Mouse (Mus musculus) liver, embryonic 11.5 days (tissue): Measurements from ENCODE around the gene Zswim1. TPM values are rescaled to one million over a fixed set of nuclear protein-coding genes. Genes with fewer than 3 reads are reported as not detected.

Source experiments
- ATAC-seq: fragments of 200-750 bp; cut with Nextera tagmentation; replicated peaks from 2 replicates; pipeline ENCODE4 v1.8.0; 2017; ENCODE audit warnings: moderate number of reproducible peaks, mild to moderate bottlenecking, moderate TSS enrichment, moderate library complexity; ENCODE audit not compliant: low FRiP score
- DNase-seq: peaks from one replicate; pipeline ENCODE4 v3.0.0-alpha.2; 2017; ENCODE audit warnings: low spot score
- H3K27ac ChIP-seq: fragments of 300-500 bp; sonication (generic); 2 replicates; pipeline ENCODE4 v1.5.1; 2014; ENCODE audit warnings: mild to moderate bottlenecking, low read depth, low read length, control low read depth
- H3K27me3 ChIP-seq: fragments of 300-500 bp; sonication (generic); replicated peaks from 2 replicates; pipeline ENCODE4 v1.6.1; 2014; ENCODE audit warnings: low read length, mixed read lengths; ENCODE audit not compliant: control insufficient read depth, insufficient read depth
- H3K36me3 ChIP-seq: fragments of 300-500 bp; sonication (generic); 2 replicates; pipeline ENCODE4 v1.6.1; 2014; ENCODE audit warnings: mild to moderate bottlenecking, low read length, moderate library complexity, mixed read lengths; ENCODE audit not compliant: control insufficient read depth, insufficient read depth
- H3K4me1 ChIP-seq: fragments of 300-500 bp; sonication (generic); replicated peaks from 2 replicates; pipeline ENCODE4 v1.6.1; 2014; ENCODE audit warnings: low read length, mixed read lengths; ENCODE audit not compliant: control insufficient read depth, insufficient read depth
- H3K4me2 ChIP-seq: fragments of 300-500 bp; sonication (generic); 2 replicates; pipeline ENCODE4 v1.6.1; 2014; ENCODE audit warnings: mild to moderate bottlenecking, control low read depth, moderate library complexity
- H3K4me3 ChIP-seq: fragments of 300-500 bp; sonication (generic); 2 replicates; pipeline ENCODE4 v1.5.1; 2014; ENCODE audit warnings: low read depth, low read length, control low read depth
- H3K9ac ChIP-seq: fragments of 300-500 bp; sonication (generic); 2 replicates; pipeline ENCODE4 v1.6.1; 2014; ENCODE audit warnings: low read depth, low read length, control low read depth
- H3K9me3 ChIP-seq: fragments of 300-500 bp; sonication (generic); 2 replicates; pipeline ENCODE4 v1.6.1; 2016; ENCODE audit warnings: low read length, inconsistent platforms, mixed read lengths; ENCODE audit not compliant: control insufficient read depth
- WGBS: fragments of 180-500 bp; shearing (Covaris S2); extraction: QIAGEN DNeasy Blood & Tissue Kit; methylation state at CpG from one replicate; pipeline ENCODE4 v1.1.7; 2014; 5-methylcytosine and 5-hydroxymethylcytosine counted together
- polyA plus RNA-seq: library from polyadenylated mRNA; unstranded; fragments of >200 nt; fragmentation: Nextera tagmentation; extraction: Ambion mirVana; gene quantifications from 2 replicates; pipeline ENCODE4 v1.2.1, GENCODE M21; 2014

Gene Zswim1
- polyA plus RNA-seq, 1 experiment from 2014 or later = 13.7 TPM

DNA sequence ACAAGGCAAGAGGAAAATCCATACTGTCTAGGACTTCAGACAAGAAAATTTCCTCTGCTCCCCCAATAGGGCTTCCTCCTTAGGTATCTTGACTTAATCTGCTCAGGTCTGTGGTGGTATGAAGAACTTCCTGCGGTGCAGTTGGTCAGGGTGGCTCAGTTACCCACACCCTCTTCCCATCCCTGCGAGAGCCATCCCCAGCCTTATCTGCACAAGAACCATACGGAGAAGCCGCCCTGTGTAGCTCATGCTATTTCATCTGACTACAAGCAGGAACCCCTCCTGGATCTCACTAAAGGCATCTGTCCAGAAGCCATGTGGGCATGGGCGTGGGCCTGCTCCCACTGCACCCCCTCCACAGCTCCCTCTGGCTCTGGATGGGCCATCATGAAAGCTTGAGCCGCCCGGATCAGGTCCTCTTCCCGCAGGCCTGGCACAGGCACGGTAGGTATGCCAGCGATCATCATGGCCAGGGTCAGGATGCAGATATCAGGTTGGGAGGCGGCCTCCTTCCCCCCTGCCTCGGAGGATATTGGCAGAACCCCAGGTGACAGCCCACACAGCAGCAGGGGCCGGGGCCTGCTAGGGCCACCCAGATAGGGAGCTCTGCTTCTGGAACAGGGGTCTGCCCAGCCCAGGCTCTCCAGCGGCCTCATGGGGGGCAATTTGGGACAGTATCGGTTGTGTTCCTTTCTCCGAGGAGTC is 4.8 kb downstream of the Zswim1 start:
- no peak for DNase-seq
- Histone ChIP-seq H3K4me3 (no peak overlapping the region), H3K4me1 (peaks cover 5% of the 10 kb centered on the region; the same call in 1 of the 2 replicates), H3K9me3 (no peaks in the 10 kb centered on the region), H3K4me2 (no peak overlapping the region), H3K9ac (no peak overlapping the region), H3K27me3 (no peaks in the 10 kb centered on the region), H3K36me3 (peaks cover 16% of the 10 kb centered on the region), H3K27ac (no peak overlapping the region)
- ATAC-seq = 0 out of 2 replicates have a peak, but pooled peaks have one; percentile 9
- WGBS = 80% methylated on average over 16 of the region's 16 CpGs

DNA sequence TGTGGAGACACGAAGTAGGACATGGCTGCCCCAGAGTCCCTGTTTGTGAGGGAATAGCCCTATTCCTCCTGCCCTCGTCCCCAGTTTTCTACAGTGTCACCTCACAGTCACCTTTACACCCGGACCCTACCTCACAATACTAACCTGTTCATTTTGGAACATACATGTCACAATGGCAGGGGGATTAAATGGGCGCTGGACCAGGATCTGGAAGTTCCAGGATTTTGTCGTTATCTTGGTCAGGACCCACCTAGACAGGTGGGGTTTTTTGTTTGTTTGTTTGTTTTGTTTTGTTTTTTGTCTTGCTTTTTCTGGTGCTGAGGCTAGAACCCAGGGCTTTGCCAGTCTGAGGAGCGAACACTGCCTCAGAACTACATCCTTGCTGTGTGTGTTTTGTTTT is 6.0 kb downstream of the Zswim1 start, which contains the start of gene Spata25:
TSS of gene Spata25 (minus strand) at position 101 of the 400 bp plus-strand sequence.
- no peaks in the 10 kb centered on the region for H3K9me3 ChIP-seq
- no peak within 1 kb of the TSS for H3K9ac ChIP-seq
- ATAC-seq = no peak
- H3K4me3 ChIP-seq = no peak within 1 kb of the TSS
- peaks cover 16% of the 10 kb centered on the region for H3K36me3 ChIP-seq
- H3K27ac ChIP-seq = no peak within 1 kb of the TSS
- WGBS = 87% methylated on average over 6 of the region's 6 CpGs
- peaks cover 8% of the 10 kb centered on the region for H3K4me1 ChIP-seq
- DNase-seq = no peak
- no peak within 1 kb of the TSS for H3K4me2 ChIP-seq
- no peaks in the 10 kb centered on the region for H3K27me3 ChIP-seq

DNA sequence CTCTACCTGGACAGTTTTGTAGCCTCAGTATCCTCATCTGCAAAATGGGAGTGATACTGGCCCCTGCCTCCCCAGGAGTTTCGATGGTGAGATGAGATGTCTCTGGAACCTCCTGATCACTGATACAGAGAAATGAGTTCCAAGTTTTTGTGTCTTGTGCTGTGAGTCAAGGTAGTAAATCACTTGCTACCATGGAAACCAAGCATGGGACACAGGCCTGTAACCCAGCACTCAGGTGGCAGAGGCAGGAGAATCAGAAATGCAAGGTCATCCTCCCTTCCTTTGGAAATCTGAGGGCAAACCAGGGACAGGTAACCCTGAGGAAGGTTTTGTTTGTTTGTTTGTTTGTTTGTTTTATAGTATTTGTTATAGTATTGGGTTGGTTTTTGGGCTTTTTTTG is 6.6 kb downstream of the Zswim1 start:
- Histone ChIP-seq H3K9ac (no peak overlapping the region), H3K36me3 (peaks cover 16% of the 10 kb centered on the region), H3K27me3 (no peaks in the 10 kb centered on the region), H3K4me2 (no peak overlapping the region), H3K27ac (no peak overlapping the region), H3K9me3 (no peaks in the 10 kb centered on the region), H3K4me1 (peaks cover 6% of the 10 kb centered on the region; the same call in 1 of the 2 replicates), H3K4me3 (no peak overlapping the region)
- WGBS = 94% methylated on average over 1 of the region's 1 CpGs
- ATAC-seq = no peak
- no peak for DNase-seq

DNA sequence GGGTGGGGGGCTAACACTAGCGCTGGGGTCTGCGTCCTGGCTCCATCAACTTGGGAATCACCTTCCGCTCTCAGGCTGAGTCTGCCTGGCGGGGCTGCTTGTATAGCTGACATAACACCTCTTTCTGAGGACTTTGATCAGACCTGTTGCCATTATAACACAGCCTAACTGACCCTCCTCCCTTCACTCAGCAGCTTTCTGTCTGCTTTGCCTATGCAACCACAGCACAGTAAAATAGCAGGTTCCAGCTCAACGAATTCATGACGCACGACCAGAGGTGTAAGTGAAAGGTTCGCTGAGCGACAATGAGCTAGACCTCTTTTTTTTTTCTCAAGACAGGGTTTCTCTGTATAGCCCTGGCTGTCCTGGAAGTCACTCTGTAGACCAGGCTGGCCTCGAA is 8.5 kb downstream of the Zswim1 start:
- Histone ChIP-seq H3K9me3 (no peaks in the 10 kb centered on the region), H3K4me3 (no peak overlapping the region), H3K27me3 (no peaks in the 10 kb centered on the region), H3K9ac (no peak overlapping the region), H3K36me3 (peaks cover 7% of the 10 kb centered on the region), H3K4me1 (peaks cover 12% of the 10 kb centered on the region), H3K27ac (no peak overlapping the region), H3K4me2 (no peak overlapping the region)
- ATAC-seq = no peak
- no peak for DNase-seq
- 84% methylated on average over 10 of the region's 10 CpGs for WGBS

DNA sequence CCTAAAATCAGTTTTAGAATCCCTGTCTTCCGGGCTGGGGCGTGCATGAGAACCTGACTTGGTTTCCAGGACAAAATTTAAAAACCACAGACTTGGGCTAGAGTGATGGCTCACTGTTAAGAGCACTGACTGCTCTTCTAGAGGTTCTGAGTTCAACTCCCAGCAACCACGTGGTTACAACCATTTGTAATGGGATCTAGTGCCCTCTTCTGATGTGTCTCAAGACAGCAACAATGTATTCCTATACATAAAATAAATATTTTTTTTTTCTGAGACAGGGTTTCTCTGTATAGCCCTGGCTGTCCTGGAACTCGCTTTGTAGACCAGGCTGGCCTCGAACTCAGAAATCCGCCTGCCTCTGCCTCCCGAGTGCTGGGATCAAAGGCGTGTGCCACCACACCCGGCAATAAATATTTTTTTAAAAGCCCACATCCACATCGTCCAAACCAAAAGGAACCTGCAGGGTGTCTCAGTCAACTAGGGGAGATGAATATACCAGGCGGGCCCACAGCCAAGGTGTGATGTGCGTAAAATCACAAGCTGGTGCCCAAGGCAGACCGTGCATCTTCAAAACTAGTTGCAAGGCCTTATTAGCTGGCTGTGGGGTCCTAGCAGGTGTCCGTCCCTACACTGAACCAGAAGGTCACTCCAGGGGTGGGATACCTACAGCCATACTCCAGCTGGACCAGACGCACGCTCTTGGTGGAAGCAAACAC is 9.7 kb downstream of the Zswim1 start:
- H3K36me3 ChIP-seq = peaks cover 3% of the 10 kb centered on the region
- WGBS = 66% methylated on average over 16 of the region's 16 CpGs
- peak overlapping the region; percentile 87 for H3K9ac ChIP-seq
- H3K9me3 ChIP-seq = no peaks in the 10 kb centered on the region
- H3K27me3 ChIP-seq = no peaks in the 10 kb centered on the region
- peak overlapping the region; percentile 100 for H3K4me2 ChIP-seq
- no peak; the same call in 1 of the 2 replicates for ATAC-seq
- no peak for DNase-seq
- H3K4me1 ChIP-seq = peaks cover 12% of the 10 kb centered on the region
- peak overlapping the region; percentile 79 for H3K27ac ChIP-seq
- H3K4me3 ChIP-seq = peak overlapping the region; percentile 77

DNA sequence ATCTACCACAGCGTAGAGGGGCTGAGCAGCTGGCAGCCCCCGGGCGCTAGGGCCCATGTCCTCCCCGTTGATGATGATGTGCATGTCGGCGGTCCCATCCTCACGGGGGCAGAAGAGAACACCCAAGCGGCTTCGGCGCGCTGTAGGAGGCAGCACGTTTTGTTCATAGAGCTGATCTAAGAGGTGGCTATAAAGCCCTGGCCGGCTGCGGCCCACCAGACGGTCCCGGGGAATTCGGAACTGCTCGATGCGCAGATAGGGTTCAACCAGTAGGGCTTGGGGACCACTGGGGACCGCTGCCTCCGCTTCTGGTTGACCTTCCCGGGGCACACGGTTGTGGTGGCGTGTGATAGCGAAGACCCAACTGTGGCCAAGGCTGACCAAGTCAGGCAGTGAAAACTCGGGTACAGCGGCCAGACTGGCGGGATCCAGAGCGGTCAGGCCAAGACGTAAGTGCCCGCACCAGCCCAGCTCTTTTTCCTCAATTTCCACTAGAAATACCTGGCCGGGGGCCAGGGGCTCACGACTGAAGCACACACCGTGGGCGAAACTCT is 10.3 kb downstream of the Zswim1 start, which contains the start of gene Ctsa:
TSS of gene Ctsa (plus strand) at position 126 of the 554 bp plus-strand sequence.
- peak within 1 kb of the TSS; percentile 100 for H3K4me2 ChIP-seq
- WGBS = 1% methylated on average over 35 of the region's 35 CpGs
- peak within 1 kb of the TSS; percentile 77 for H3K4me3 ChIP-seq
- H3K27me3 ChIP-seq = no peaks in the 10 kb centered on the region
- peak within 1 kb of the TSS; percentile 79 for H3K27ac ChIP-seq
- DNase-seq (peak; percentile 79), ATAC-seq (peak; percentile 84)
- H3K36me3 ChIP-seq = peaks cover 3% of the 10 kb centered on the region; the same call in 1 of the 2 replicates
- H3K4me1 ChIP-seq = peaks cover 10% of the 10 kb centered on the region
- peak within 1 kb of the TSS; percentile 87 for H3K9ac ChIP-seq
- no peaks in the 10 kb centered on the region for H3K9me3 ChIP-seq

DNA sequence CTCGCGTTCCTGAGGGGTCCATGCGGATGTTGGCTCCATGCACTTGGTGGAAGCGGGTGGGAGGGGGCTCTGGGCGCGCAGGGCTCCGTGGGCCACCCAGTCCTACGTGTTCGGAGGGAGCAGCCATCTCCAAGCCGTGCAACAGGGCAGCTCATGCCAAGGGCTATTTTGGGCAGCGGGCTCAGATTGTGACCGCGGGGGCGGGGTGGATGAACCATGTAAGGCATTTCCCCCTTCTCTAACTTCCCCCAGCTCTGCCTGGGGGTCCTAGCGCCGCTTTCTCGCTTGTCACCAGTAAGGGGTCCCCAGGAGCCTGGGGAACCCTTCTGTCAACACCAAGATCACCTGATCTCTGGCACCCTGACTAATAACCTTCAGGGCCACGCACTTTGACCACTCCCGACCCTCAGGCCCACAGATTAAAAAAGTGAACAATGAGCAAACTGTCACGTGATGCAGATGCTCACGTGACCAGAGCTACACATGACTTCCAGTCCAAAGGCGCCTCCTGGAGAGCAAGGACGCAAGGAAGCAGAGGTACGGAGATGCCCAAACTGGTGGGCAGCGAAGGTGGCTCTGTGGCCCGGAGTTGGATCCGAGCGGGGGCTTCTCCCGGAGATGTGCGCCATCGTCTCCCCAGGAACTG is 11.0 kb downstream of the Zswim1 start, which contains the start of gene Neurl2:
TSS of gene Neurl2 (minus strand) at position 143 of the 646 bp plus-strand sequence.
- Histone ChIP-seq H3K36me3 (peaks cover 3% of the 10 kb centered on the region; the same call in 1 of the 2 replicates), H3K4me2 (peak within 1 kb of the TSS; percentile 100), H3K9me3 (no peaks in the 10 kb centered on the region), H3K4me3 (peak within 1 kb of the TSS; percentile 77), H3K4me1 (peaks cover 10% of the 10 kb centered on the region), H3K9ac (peak within 1 kb of the TSS; percentile 87), H3K27ac (peak within 1 kb of the TSS; percentile 79), H3K27me3 (no peaks in the 10 kb centered on the region)
- DNase-seq (peak; percentile 90), ATAC-seq (peak; percentile 56)
- 1% methylated on average over 31 of the region's 31 CpGs for WGBS

DNA sequence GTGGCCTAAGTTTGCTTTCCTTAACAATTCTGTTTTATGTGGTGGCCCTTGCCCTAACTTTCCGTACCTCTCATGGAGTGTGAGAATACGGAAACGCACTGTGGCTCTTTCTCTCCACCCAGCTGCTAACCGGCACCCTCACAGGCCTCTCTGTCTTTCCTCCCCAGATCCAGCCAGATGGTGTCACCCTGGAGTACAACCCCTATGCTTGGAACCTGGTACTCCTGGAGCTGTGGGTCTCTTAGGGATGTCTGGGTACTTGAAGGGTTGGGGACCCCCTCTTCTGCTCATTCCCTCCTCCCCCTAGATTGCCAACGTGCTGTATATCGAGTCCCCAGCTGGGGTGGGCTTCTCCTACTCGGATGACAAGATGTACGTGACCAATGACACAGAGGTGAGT is 12.0 kb downstream of the Zswim1 start:
- Histone ChIP-seq H3K27me3 (no peaks in the 10 kb centered on the region), H3K4me2 (peak overlapping the region; percentile 100), H3K36me3 (peaks cover 11% of the 10 kb centered on the region; the same call in 1 of the 2 replicates), H3K27ac (0 out of 2 replicates have a peak overlapping the region, but pooled peaks have one; percentile 79), H3K4me1 (peaks cover 10% of the 10 kb centered on the region), H3K4me3 (peak overlapping the region; percentile 77), H3K9me3 (no peaks in the 10 kb centered on the region), H3K9ac (peak overlapping the region; percentile 87)
- DNase-seq (no peak), ATAC-seq (no peak)
- WGBS = 40% methylated on average over 8 of the region's 8 CpGs
